In genomic region chr2:94465890-94466189, GRCm38 (mm10) we compare ENCODE assay signal across 9 mouse cellular contexts. TPM values are rescaled to one million over a fixed set of nuclear protein-coding genes. Genes with fewer than 3 reads are reported as not detected.
DNase-seq lines count a peak whose midpoint lies in the region; ATAC-seq lines count a peak whose summit lies in the region.
"Had no signal": no experiment of that assay in that cellular context is flagged by ENCODE, and none has a peak within 500 bp of the region (broad histone marks: within the 10 kb centered on the region; RNA-seq: fewer than 3 reads in every experiment).

No protein-coding gene starts in this region.

- peaks cover 6% of the 10 kb centered on the region; the same call in 1 of the 2 replicates for H3K27me3 ChIP-seq in forebrain, embryonic 13.5 days
- no peaks in the 10 kb centered on the region for H3K27me3 ChIP-seq in kidney, embryonic 16.5 days (ENCODE audit: insufficient read depth, low read length)
- no peaks in the 10 kb centered on the region for H3K27me3 ChIP-seq in midbrain, embryonic 14.5 days (ENCODE audit: control insufficient read depth, insufficient read depth, low read length)
- H3K27me3 ChIP-seq: liver, embryonic 15.5 days had no signal

- no peak overlapping the region for H3K27ac ChIP-seq in forebrain, embryonic 13.5 days
- no peak overlapping the region for H3K27ac ChIP-seq in kidney, embryonic 16.5 days (ENCODE audit: low read length)
- no peak overlapping the region for H3K27ac ChIP-seq in midbrain, embryonic 14.5 days (replicated peaks; ENCODE audit: low read depth, low read length)
- H3K27ac ChIP-seq: liver, embryonic 15.5 days had no signal

- 11% methylated on average over 8 of the region's 8 CpGs for WGBS in forebrain, embryonic 13.5 days
- WGBS in kidney, embryonic 16.5 days, result 9% methylated on average over 8 of the region's 8 CpGs
- WGBS in midbrain, embryonic 14.5 days, result 7% methylated on average over 8 of the region's 8 CpGs

- no peaks in the 10 kb centered on the region for H3K4me1 ChIP-seq in forebrain, embryonic 13.5 days
- no peaks in the 10 kb centered on the region for H3K4me1 ChIP-seq in kidney, embryonic 16.5 days (ENCODE audit: insufficient read depth, low read length)
- no peaks in the 10 kb centered on the region for H3K4me1 ChIP-seq in midbrain, embryonic 14.5 days (ENCODE audit: control insufficient read depth, insufficient read depth, low read length)
- H3K4me1 ChIP-seq: liver, embryonic 15.5 days had no signal

- no peaks in the 10 kb centered on the region for H3K36me3 ChIP-seq in forebrain, embryonic 13.5 days (ENCODE audit: poor library complexity, severe bottlenecking)
- no peaks in the 10 kb centered on the region for H3K36me3 ChIP-seq in kidney, embryonic 16.5 days (ENCODE audit: insufficient read depth, low read length)
- H3K36me3 ChIP-seq in midbrain, embryonic 14.5 days (ENCODE audit: control insufficient read depth, insufficient read depth, low read length), result no peaks in the 10 kb centered on the region
- H3K36me3 ChIP-seq: liver, embryonic 15.5 days had no signal

- peak; percentile 61 for ATAC-seq in forebrain, embryonic 13.5 days
- no peak; the same call in 1 of the 2 replicates for ATAC-seq in kidney, embryonic 16.5 days (ENCODE audit: low FRiP score, low TSS enrichment)
- peak; percentile 56; the same call in 1 of the 2 replicates for ATAC-seq in midbrain, embryonic 14.5 days (ENCODE audit: low FRiP score, low TSS enrichment)

- no peak overlapping the region for H3K9ac ChIP-seq in forebrain, embryonic 13.5 days
- no peak overlapping the region for H3K9ac ChIP-seq in kidney, embryonic 16.5 days (replicated peaks; ENCODE audit: low read length)
- no peak overlapping the region for H3K9ac ChIP-seq in midbrain, embryonic 14.5 days (replicated peaks; ENCODE audit: low read length)
- H3K9ac ChIP-seq: liver, embryonic 15.5 days had no signal

- peak; percentile 24 for DNase-seq in gastrocnemius, postnatal 10 days
- no peak for DNase-seq in gastrocnemius, adult 8-10 months (ENCODE audit: low spot score in 2 of 2)
- peak; percentile 44 to 51 for DNase-seq in B cell, adult 2 months
- peak; percentile 25 to 42 for DNase-seq in adrenal gland, postnatal 36 days
- peak; percentile 86 for DNase-seq in midbrain, embryonic 14.5 days
- no peak for DNase-seq in layer of hippocampus, adult 11-12 months (ENCODE audit: low spot score)

- H3K9me3 ChIP-seq in forebrain, embryonic 13.5 days (replicated peaks), result no peaks in the 10 kb centered on the region
- H3K9me3 ChIP-seq in kidney, embryonic 16.5 days (ENCODE audit: low read length), result no peaks in the 10 kb centered on the region
- H3K9me3 ChIP-seq in midbrain, embryonic 14.5 days (ENCODE audit: control insufficient read depth, low read length), result no peaks in the 10 kb centered on the region
- H3K9me3 ChIP-seq: liver, embryonic 15.5 days had no signal

- no peak overlapping the region for H3K4me2 ChIP-seq in forebrain, embryonic 13.5 days
- 0 out of 2 replicates have a peak overlapping the region, but pooled peaks have one; percentile 17 for H3K4me2 ChIP-seq in kidney, embryonic 16.5 days (replicated peaks; ENCODE audit: low read depth, low read length)
- no peak overlapping the region; the same call in 1 of the 2 replicates for H3K4me2 ChIP-seq in midbrain, embryonic 14.5 days (ENCODE audit: low read length)
- H3K4me2 ChIP-seq: liver, embryonic 15.5 days had no signal

- no peak overlapping the region for H3K4me3 ChIP-seq in forebrain, embryonic 13.5 days
- no peak overlapping the region for H3K4me3 ChIP-seq in kidney, embryonic 16.5 days (ENCODE audit: low read length)
- no peak overlapping the region for H3K4me3 ChIP-seq in midbrain, embryonic 14.5 days (replicated peaks; ENCODE audit: low read depth, low read length)
- H3K4me3 ChIP-seq: liver, embryonic 15.5 days had no signal

RNA-seq across cellular contexts. Expression of gene Api5, which starts 27.9 kb away (rescaled TPM):
- 10 to 100 TPM; 26.0 to 30.6 TPM for total RNA-seq in gastrocnemius, postnatal 10 days (2021)
- 10 to 100 TPM; 16.2 to 20.2 (median 17.5) TPM for total RNA-seq in gastrocnemius, adult 8-10 months (2022)
- total RNA-seq in adrenal gland, postnatal 36 days (2021), result 10 to 100 TPM; 76.4 to 81.5 TPM
- 151 and 164 TPM in 2 replicates for polyA plus RNA-seq in forebrain, embryonic 13.5 days (2015; fragmentation: Nextera tagmentation; extraction: Ambion mirVana)
- polyA plus RNA-seq in kidney, embryonic 16.5 days (2015; fragmentation: Nextera tagmentation; extraction: Ambion mirVana), result 163 and 172 TPM in 2 replicates
- polyA plus RNA-seq in midbrain, embryonic 14.5 days (2014; fragmentation: Nextera tagmentation; extraction: Ambion mirVana), result 92.6 and 145 TPM in 2 replicates

RNA-seq across cellular contexts. Expression of gene Ttc17, which starts 59.4 kb away (rescaled TPM):
- 10 to 100 TPM; 16.9 to 20.9 TPM for total RNA-seq in gastrocnemius, postnatal 10 days (2021)
- 10 to 100 TPM; 22.5 to 24.5 (median 23.8) TPM for total RNA-seq in gastrocnemius, adult 8-10 months (2022)
- total RNA-seq in adrenal gland, postnatal 36 days (2021), result 10 to 100 TPM; 34.7 to 40.7 TPM
- polyA plus RNA-seq in forebrain, embryonic 13.5 days (2015; fragmentation: Nextera tagmentation; extraction: Ambion mirVana), result 17.0 and 17.9 TPM in 2 replicates
- 17.4 and 18.6 TPM in 2 replicates for polyA plus RNA-seq in kidney, embryonic 16.5 days (2015; fragmentation: Nextera tagmentation; extraction: Ambion mirVana)
- polyA plus RNA-seq in midbrain, embryonic 14.5 days (2014; fragmentation: Nextera tagmentation; extraction: Ambion mirVana), result 22.9 and 29.2 TPM in 2 replicates

Comparison
In these comparisons a context has a peak if more than half of its experiments do, and no peak if none do; other contexts are left out.
1. DNase-seq: peak in gastrocnemius, postnatal 10 days (single experiment), B cell, adult 2 months (2 of 2), adrenal gland, postnatal 36 days (2 of 2) and midbrain, embryonic 14.5 days (single experiment); none in gastrocnemius, adult 8-10 months (0 of 2) and layer of hippocampus, adult 11-12 months (single experiment).